Mouse (Mus musculus): ENCODE results near the gene Fam81a.

GRCm38 (mm10) chr9:70143326-70143725 is 966 bp upstream of the Fam81a start:
- TF ChIP-seq CTCF (IDR thresholded peaks at IDR 0.05; ENCODE audit: borderline replicate concordance, control insufficient read depth, extremely low read depth, insufficient read depth, low read length, poor library complexity) (no peak), POLR2A (IDR thresholded peaks at IDR 0.05; ENCODE audit: control insufficient read depth, extremely low read depth, insufficient read depth, low read length, poor library complexity) (no peak)
